Mouse (Mus musculus): ENCODE results near the gene Hopx. TPM values are rescaled to one million over a fixed set of nuclear protein-coding genes. Genes with fewer than 3 reads are reported as not detected.

Hopx gene
- polyA plus RNA-seq (2011; ENCODE audit: insufficient read length, low read depth, missing spikeins) = 3.4 and 6.3 TPM in 2 replicates

- no peak within 1 kb of the TSS for H3K27ac ChIP-seq (ENCODE audit: insufficient read depth, low read length)
- H3K4me3 ChIP-seq (ENCODE audit: insufficient read depth, low read length) = no peak within 1 kb of the TSS
- TF ChIP-seq CTCF (IDR thresholded peaks at IDR 0.05; ENCODE audit: borderline replicate concordance, insufficient read depth, low read length) (no peak), POLR2A (IDR thresholded peaks at IDR 0.05; ENCODE audit: low read depth, low read length) (no peak)
- no peaks in the 10 kb centered on the region for H3K4me1 ChIP-seq (ENCODE audit: control insufficient read depth, insufficient read depth, low read length)
Measured at GRCm38 (mm10) chr5:77114817-77115731, at the start of gene Hopx. Gene Hopx (minus strand): TSS chr5:77115121.

- no peak overlapping the region for H3K27ac ChIP-seq (ENCODE audit: insufficient read depth, low read length)
- H3K4me1 ChIP-seq (ENCODE audit: control insufficient read depth, insufficient read depth, low read length) = no peaks in the 10 kb centered on the region
- H3K4me3 ChIP-seq (ENCODE audit: insufficient read depth, low read length) = no peak overlapping the region
- no peak for TF ChIP-seq POLR2A (IDR thresholded peaks at IDR 0.05; ENCODE audit: low read depth, low read length)
- TF ChIP-seq CTCF (IDR thresholded peaks at IDR 0.05; ENCODE audit: borderline replicate concordance, insufficient read depth, low read length) = no peak
Measured at GRCm38 (mm10) chr5:77163597-77163996, 48.7 kb upstream of the Hopx start.

- no peak overlapping the region for H3K4me3 ChIP-seq (ENCODE audit: insufficient read depth, low read length)
- no peak overlapping the region for H3K27ac ChIP-seq (ENCODE audit: insufficient read depth, low read length)
- TF ChIP-seq CTCF (IDR thresholded peaks at IDR 0.05; ENCODE audit: borderline replicate concordance, insufficient read depth, low read length) (no peak), POLR2A (IDR thresholded peaks at IDR 0.05; ENCODE audit: low read depth, low read length) (no peak)
- no peaks in the 10 kb centered on the region for H3K4me1 ChIP-seq (ENCODE audit: control insufficient read depth, insufficient read depth, low read length)
Measured at GRCm38 (mm10) chr5:77162566-77162965, 47.6 kb upstream of the Hopx start.

- Histone ChIP-seq H3K27ac (ENCODE audit: insufficient read depth, low read length) (no peak overlapping the region), H3K4me3 (ENCODE audit: insufficient read depth, low read length) (no peak overlapping the region), H3K4me1 (ENCODE audit: control insufficient read depth, insufficient read depth, low read length) (no peaks in the 10 kb centered on the region)
- TF ChIP-seq POLR2A (IDR thresholded peaks at IDR 0.05; ENCODE audit: low read depth, low read length) (no peak), CTCF (IDR thresholded peaks at IDR 0.05; ENCODE audit: borderline replicate concordance, insufficient read depth, low read length) (no peak)
Measured at GRCm38 (mm10) chr5:77157777-77158540, 43.0 kb upstream of the Hopx start.

GRCm38 (mm10) chr5:77156938-77157337 is 42.0 kb upstream of the Hopx start:
- no peak for TF ChIP-seq CTCF (IDR thresholded peaks at IDR 0.05; ENCODE audit: borderline replicate concordance, insufficient read depth, low read length)
- no peak for TF ChIP-seq POLR2A (IDR thresholded peaks at IDR 0.05; ENCODE audit: low read depth, low read length)
- Histone ChIP-seq H3K4me3 (ENCODE audit: insufficient read depth, low read length) (no peak overlapping the region), H3K4me1 (ENCODE audit: control insufficient read depth, insufficient read depth, low read length) (no peaks in the 10 kb centered on the region), H3K27ac (ENCODE audit: insufficient read depth, low read length) (no peak overlapping the region)

GRCm38 (mm10) chr5:77155526-77155925 is 40.6 kb upstream of the Hopx start:
- TF ChIP-seq CTCF (IDR thresholded peaks at IDR 0.05; ENCODE audit: borderline replicate concordance, insufficient read depth, low read length) = no peak
- no peak for TF ChIP-seq POLR2A (IDR thresholded peaks at IDR 0.05; ENCODE audit: low read depth, low read length)
- H3K4me3 ChIP-seq (ENCODE audit: insufficient read depth, low read length) = no peak overlapping the region
- no peak overlapping the region for H3K27ac ChIP-seq (ENCODE audit: insufficient read depth, low read length)
- no peaks in the 10 kb centered on the region for H3K4me1 ChIP-seq (ENCODE audit: control insufficient read depth, insufficient read depth, low read length)

- Histone ChIP-seq H3K27ac (ENCODE audit: insufficient read depth, low read length) (no peak overlapping the region), H3K4me3 (ENCODE audit: insufficient read depth, low read length) (no peak overlapping the region), H3K4me1 (ENCODE audit: control insufficient read depth, insufficient read depth, low read length) (no peaks in the 10 kb centered on the region)
- TF ChIP-seq CTCF (IDR thresholded peaks at IDR 0.05; ENCODE audit: borderline replicate concordance, insufficient read depth, low read length) (no peak), POLR2A (IDR thresholded peaks at IDR 0.05; ENCODE audit: low read depth, low read length) (no peak)
Measured at GRCm38 (mm10) chr5:77154812-77155211, 39.9 kb upstream of the Hopx start.

GRCm38 (mm10) chr5:77151738-77152137 is 36.8 kb upstream of the Hopx start:
- Histone ChIP-seq H3K4me1 (ENCODE audit: control insufficient read depth, insufficient read depth, low read length) (no peaks in the 10 kb centered on the region), H3K4me3 (ENCODE audit: insufficient read depth, low read length) (no peak overlapping the region), H3K27ac (ENCODE audit: insufficient read depth, low read length) (no peak overlapping the region)
- TF ChIP-seq POLR2A (IDR thresholded peaks at IDR 0.05; ENCODE audit: low read depth, low read length) (no peak), CTCF (IDR thresholded peaks at IDR 0.05; ENCODE audit: borderline replicate concordance, insufficient read depth, low read length) (no peak)

- TF ChIP-seq CTCF (IDR thresholded peaks at IDR 0.05; ENCODE audit: borderline replicate concordance, insufficient read depth, low read length) = no peak
- TF ChIP-seq POLR2A (IDR thresholded peaks at IDR 0.05; ENCODE audit: low read depth, low read length) = no peak
- Histone ChIP-seq H3K4me3 (ENCODE audit: insufficient read depth, low read length) (no peak overlapping the region), H3K4me1 (ENCODE audit: control insufficient read depth, insufficient read depth, low read length) (no peaks in the 10 kb centered on the region), H3K27ac (ENCODE audit: insufficient read depth, low read length) (no peak overlapping the region)
Measured at GRCm38 (mm10) chr5:77151075-77151474, 36.2 kb upstream of the Hopx start.

All from embryonic fibroblast, embryonic 13.5 days (primary cell).